Mouse (Mus musculus) MEL (cell line): ENCODE data around the gene Yju2.

ENCODE experiments used
- CTCF ChIP-seq, 3 experiments: IDR thresholded peaks in 2 of 3; conservative IDR thresholded peaks in 1 of 3; 2 replicates each; pipeline ENCODE4 v1.5.1; 2011 to 2012; ENCODE audit warnings: low read length in 3 of 3, low read depth in 2 of 3, mild to moderate bottlenecking in 2 of 3, improper control_type of control experiment in 1 of 3, inconsistent platforms in 1 of 3, mixed read lengths in 1 of 3, moderate library complexity in 1 of 3; ENCODE audit not compliant: control insufficient read depth in 1 of 3, insufficient read depth in 1 of 3, poor library complexity in 1 of 3, severe bottlenecking in 1 of 3
- HCFC1 ChIP-seq: IDR thresholded peaks from 2 replicates; pipeline ENCODE4 v1.6.1; 2012; ENCODE audit warnings: low read depth, mild to moderate bottlenecking, inconsistent platforms, low read length, improper control_type of control experiment, moderate library complexity
- MAX ChIP-seq: IDR thresholded peaks from 2 replicates; pipeline ENCODE4 v1.6.1; 2011; ENCODE audit warnings: low read length, improper control_type of control experiment
- MEF2A ChIP-seq: IDR thresholded peaks from 2 replicates; pipeline ENCODE4 v1.6.1; 2014; ENCODE audit warnings: low read depth, mild to moderate bottlenecking, inconsistent platforms, low read length, improper control_type of control experiment; ENCODE audit not compliant: poor library complexity, insufficient replicate concordance, severe bottlenecking; ENCODE audit errors: extremely low read depth
- MXI1 ChIP-seq: IDR thresholded peaks from 2 replicates; pipeline ENCODE4 v1.6.1; 2011; ENCODE audit warnings: mild to moderate bottlenecking, low read depth, low read length, improper control_type of control experiment
- NELFE ChIP-seq: IDR thresholded peaks from 2 replicates; pipeline ENCODE4 v1.6.1; 2011; ENCODE audit warnings: low read depth, low read length, improper control_type of control experiment
- POLR2A ChIP-seq, 2 experiments: IDR thresholded peaks; 2 replicates each; pipeline ENCODE4 v1.6.1; 2011 to 2012; ENCODE audit warnings: low read length in 2 of 2, mild to moderate bottlenecking in 2 of 2, control low read depth in 1 of 2, improper control_type of control experiment in 1 of 2, low read depth in 1 of 2, moderate library complexity in 1 of 2; ENCODE audit not compliant: control insufficient read depth in 1 of 2, insufficient read depth in 1 of 2, poor library complexity in 1 of 2
- SIN3A ChIP-seq: IDR thresholded peaks from 2 replicates; pipeline ENCODE4 v1.6.1; 2012; ENCODE audit warnings: low read length, improper control_type of control experiment, inconsistent platforms
- TAL1 ChIP-seq: IDR thresholded peaks from 2 replicates; pipeline ENCODE4 v1.6.1; 2012; ENCODE audit warnings: mild to moderate bottlenecking, inconsistent platforms, low read length, moderate library complexity, mixed read lengths
- TBP ChIP-seq: IDR thresholded peaks from 2 replicates; pipeline ENCODE4 v1.8.0; 2011; ENCODE audit warnings: low read depth, low read length, improper control_type of control experiment
- UBTF ChIP-seq: IDR thresholded peaks from 2 replicates; pipeline ENCODE4 v1.6.1; 2012; ENCODE audit warnings: low read depth, mild to moderate bottlenecking, inconsistent platforms, low read length, improper control_type of control experiment, moderate library complexity, borderline replicate concordance; ENCODE audit not compliant: insufficient read depth
- ZKSCAN1 ChIP-seq: IDR thresholded peaks from 2 replicates; pipeline ENCODE4 v1.6.1; 2012; ENCODE audit warnings: low read depth, mild to moderate bottlenecking, inconsistent platforms, low read length, improper control_type of control experiment, moderate library complexity

DNA sequence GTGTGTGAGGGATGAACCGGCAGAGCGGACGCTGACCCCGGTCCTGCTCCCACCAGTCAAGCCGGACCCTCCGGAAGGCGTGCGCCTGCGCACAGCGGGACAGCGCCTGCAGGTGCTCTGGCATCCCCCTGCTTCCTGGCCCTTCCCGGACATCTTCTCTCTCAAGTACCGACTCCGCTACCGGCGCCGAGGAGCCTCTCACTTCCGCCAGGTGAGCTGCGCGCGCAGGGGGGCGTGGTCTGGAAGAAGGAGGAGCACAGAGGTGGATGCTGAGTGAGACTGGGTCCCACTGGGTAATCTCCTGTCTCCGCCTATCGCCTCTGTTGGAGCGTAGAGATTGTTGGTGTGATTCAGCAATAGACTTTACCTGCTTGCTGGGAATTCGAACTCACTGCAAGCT, 2.8 kb upstream of the Yju2 start:
- TF ChIP-seq TAL1, result no peak
- TF ChIP-seq UBTF, result no peak
- TF ChIP-seq HCFC1, result no peak
- TF ChIP-seq MEF2A, result no peak
- TF ChIP-seq MAX, result no peak
- TF ChIP-seq NELFE, result no peak
- no peak for TF ChIP-seq CTCF (IDR thresholded peaks at IDR 0.05 in 2 of 3, conservative IDR thresholded peaks at IDR 0.05 in 1 of 3; ENCODE audit: control insufficient read depth in 1 of 3, insufficient read depth in 1 of 3, low read depth in 2 of 3, low read length in 3 of 3, poor library complexity in 1 of 3, severe bottlenecking in 1 of 3)
- TF ChIP-seq POLR2A (IDR thresholded peaks at IDR 0.05; ENCODE audit: control insufficient read depth in 1 of 2, insufficient read depth in 1 of 2, low read depth in 1 of 2, low read length in 2 of 2, poor library complexity in 1 of 2), result no peak
- TF ChIP-seq MXI1, result no peak
- TF ChIP-seq ZKSCAN1, result no peak
- no peak for TF ChIP-seq SIN3A
- TF ChIP-seq TBP, result no peak
